Mouse (Mus musculus): ENCODE results near the gene Fam161a. TPM values are rescaled to one million over a fixed set of nuclear protein-coding genes. Genes with fewer than 3 reads are reported as not detected.

The Fam161a gene
- total RNA-seq, 2 experiments from 2014 or later: 4.2 to 6.3 TPM

GRCm38 (mm10) chr11:22989786-22990185 is 17.5 kb upstream of the Fam161a start:
- no peak for DNase-seq (ENCODE audit: extremely low spot score in 1 of 2, low spot score in 1 of 2)

GRCm38 (mm10) chr11:22990393-22991126 is 16.8 kb upstream of the Fam161a start, which contains the start of gene Cct4:
TSS of gene Cct4 (plus strand) at chr11:22990519.
- peak; percentile 86 to 87 for DNase-seq (ENCODE audit: extremely low spot score in 1 of 2, low spot score in 1 of 2)

DNA sequence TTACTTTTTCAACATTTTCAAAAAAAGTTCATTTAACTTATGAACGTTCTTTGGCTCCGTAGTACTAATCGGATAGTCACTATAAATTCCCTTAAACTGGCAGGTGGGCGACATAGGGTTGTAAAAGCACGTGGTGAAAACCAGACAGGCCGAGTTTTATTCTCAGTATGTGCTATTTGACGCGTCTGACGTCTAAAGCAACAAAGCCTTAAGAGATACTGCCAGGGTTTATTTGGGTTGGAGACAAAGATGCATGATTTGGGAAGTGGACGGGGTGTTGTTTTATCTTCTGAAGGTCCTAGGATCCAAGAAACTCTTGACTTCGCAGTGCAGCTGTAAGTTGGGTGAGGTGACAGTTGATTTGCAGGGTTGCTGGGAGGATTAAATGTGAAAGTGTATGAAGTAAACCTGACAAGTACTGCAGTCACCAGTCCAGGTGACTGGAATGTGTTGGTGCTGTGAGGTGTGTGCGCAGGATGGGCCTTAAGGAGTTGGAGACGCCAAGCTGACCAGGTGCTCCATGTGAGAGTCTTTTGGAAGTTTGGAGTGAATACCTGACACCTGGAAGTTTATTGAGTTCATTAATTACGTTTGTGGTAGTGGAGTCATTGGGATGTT is 16.0 kb upstream of the Fam161a start:
- DNase-seq (ENCODE audit: extremely low spot score in 1 of 2, low spot score in 1 of 2): no peak

DNA sequence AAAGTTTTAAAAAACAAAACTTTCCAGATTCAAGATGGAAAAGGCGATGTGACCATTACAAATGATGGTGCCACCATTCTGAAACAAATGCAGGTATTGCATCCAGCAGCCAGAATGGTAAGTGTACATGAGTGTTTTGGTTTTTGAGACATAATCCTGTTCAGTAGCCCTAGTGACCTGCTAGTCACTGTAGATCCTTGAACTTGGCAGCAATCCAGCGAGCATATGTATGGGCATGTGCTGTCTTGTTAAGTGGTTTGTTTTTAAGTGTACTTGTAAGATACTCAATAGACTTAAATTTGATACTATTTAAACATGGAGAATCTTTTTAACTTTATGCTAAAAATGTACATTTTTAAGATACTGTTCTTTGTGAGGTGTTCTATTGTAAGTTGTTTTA is 13.1 kb upstream of the Fam161a start:
- no peak for DNase-seq (ENCODE audit: extremely low spot score in 1 of 2, low spot score in 1 of 2)

- no peak for DNase-seq (ENCODE audit: extremely low spot score in 1 of 2, low spot score in 1 of 2)
These were observed 11.9 kb upstream of the Fam161a start for GRCm38 (mm10) chr11:22995461-22995860.

GRCm38 (mm10) chr11:22998308-22998707 is 9.0 kb upstream of the Fam161a start:
- no peak for DNase-seq (ENCODE audit: extremely low spot score in 1 of 2, low spot score in 1 of 2)

DNA sequence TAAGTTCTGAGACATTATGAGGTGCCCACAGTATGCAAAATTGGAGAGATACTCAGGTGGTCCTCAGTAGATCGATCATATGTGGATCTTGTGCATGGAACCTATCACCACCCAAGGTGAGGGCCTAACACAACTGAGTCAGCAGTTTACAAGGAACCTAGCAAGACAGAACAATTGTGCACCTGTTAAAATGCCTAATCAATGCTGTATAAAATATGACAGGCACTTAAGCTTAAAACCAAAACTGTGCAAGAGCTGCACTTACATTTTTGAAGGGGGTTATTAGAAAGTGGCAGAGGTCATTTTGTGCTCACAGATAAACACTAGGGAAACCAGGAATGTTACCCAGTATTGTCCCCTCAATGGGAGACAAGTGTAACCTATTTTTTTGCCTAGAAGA is 2.1 kb upstream of the Fam161a start:
- DNase-seq (ENCODE audit: extremely low spot score in 1 of 2, low spot score in 1 of 2): no peak

GRCm38 (mm10) chr11:23007166-23007480 is 208 bp upstream of the Fam161a start:
- no peak for DNase-seq (ENCODE audit: extremely low spot score in 1 of 2, low spot score in 1 of 2)

GRCm38 (mm10) chr11:23008181-23008823 is 971 bp downstream of the Fam161a start:
- DNase-seq (ENCODE audit: extremely low spot score in 1 of 2, low spot score in 1 of 2): peak; percentile 59 to 69

DNA sequence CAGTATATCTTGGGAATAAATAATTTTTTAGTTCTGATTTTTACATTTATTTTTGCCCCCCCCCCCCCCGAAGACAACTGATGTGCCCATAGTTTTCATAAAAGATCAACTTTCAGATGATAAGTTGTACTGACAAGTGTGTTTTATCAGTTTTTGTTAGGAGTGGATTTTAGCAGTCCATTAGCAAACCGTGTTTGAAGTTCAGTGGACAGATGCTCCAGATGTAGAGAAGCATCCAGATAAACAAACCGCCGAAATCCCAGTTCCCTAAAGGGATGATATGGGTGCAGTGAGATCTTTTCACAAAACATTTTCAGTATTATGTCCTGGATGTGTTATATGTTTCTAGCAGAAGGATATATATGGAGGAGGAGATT is 1.5 kb downstream of the Fam161a start:
- no peak for DNase-seq (ENCODE audit: extremely low spot score in 1 of 2, low spot score in 1 of 2)

DNA sequence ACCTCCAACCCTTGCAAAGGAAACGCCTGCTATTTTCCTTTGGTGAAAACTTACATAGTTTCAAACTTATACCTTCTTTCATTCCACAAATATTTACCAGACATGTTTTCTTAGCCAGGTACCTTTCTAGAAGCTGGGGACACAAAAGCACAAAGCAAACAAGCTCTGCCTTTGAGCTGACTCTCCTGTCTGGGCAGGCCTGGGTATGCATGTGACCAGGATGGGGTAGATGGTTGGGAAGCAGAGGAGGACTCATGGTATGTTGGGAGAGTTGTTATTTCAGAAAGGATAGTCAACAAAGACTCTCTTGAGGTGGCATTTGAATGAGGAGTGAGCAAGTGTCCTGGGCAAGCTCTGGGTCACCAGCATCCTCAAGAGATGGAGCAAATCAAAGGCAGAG is 5.8 kb downstream of the Fam161a start:
- DNase-seq (ENCODE audit: extremely low spot score in 1 of 2, low spot score in 1 of 2): no peak

GRCm38 (mm10) chr11:23013580-23014294 is 6.4 kb downstream of the Fam161a start:
- DNase-seq (ENCODE audit: extremely low spot score in 1 of 2, low spot score in 1 of 2): no peak

- no peak for DNase-seq (ENCODE audit: extremely low spot score in 1 of 2, low spot score in 1 of 2)
These were observed 7.7 kb downstream of the Fam161a start for GRCm38 (mm10) chr11:23014996-23015395.

DNA sequence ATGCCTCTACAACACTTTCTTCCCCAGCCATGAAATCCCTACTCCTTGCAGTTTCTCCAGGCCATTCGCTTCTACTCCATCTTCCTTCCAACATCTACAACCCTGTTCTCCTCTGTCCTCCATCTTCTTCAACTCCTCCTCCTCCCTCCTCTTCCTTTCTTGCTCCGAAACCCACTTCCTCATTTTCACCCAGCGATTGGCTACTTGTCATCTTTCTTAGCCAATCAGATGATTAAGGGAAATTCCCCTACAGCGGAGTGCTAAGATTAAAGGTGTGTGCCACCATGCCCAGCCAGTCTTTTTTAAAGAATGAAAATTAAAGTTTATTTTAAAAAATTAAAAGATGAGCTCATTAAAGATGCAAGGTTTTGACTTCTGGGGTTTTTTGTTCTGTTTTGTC is 10.6 kb downstream of the Fam161a start:
- no peak for DNase-seq (ENCODE audit: extremely low spot score in 1 of 2, low spot score in 1 of 2)

- DNase-seq (ENCODE audit: extremely low spot score in 1 of 2, low spot score in 1 of 2): no peak
These were observed 12.9 kb downstream of the Fam161a start for GRCm38 (mm10) chr11:23020116-23020770.

- DNase-seq (ENCODE audit: extremely low spot score in 1 of 2, low spot score in 1 of 2): no peak
These were observed 13.5 kb downstream of the Fam161a start for GRCm38 (mm10) chr11:23020841-23021240.

DNA sequence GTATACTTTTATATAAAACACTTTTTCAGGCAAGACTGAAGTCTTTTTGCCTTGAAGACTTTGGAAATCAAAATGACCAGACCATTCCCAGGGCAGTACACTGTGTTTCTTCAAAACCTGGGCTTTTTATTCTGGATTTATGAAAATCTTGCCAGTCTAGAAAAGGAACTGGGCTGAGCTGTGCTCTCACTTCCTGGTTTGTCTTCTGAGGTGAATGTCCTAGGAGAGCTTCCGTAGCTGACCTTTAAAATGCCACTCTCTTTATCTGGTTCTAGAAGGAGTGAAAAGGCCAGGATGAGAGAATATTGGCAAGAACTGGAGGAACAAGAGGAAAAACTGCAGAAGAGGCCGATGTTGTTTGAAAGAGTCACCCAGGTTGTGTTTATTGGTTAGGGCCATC is 15.8 kb downstream of the Fam161a start:
- no peak for DNase-seq (ENCODE audit: extremely low spot score in 1 of 2, low spot score in 1 of 2)

- DNase-seq (ENCODE audit: extremely low spot score in 1 of 2, low spot score in 1 of 2): no peak
These were observed 16.8 kb downstream of the Fam161a start for GRCm38 (mm10) chr11:23024169-23024568.

DNA sequence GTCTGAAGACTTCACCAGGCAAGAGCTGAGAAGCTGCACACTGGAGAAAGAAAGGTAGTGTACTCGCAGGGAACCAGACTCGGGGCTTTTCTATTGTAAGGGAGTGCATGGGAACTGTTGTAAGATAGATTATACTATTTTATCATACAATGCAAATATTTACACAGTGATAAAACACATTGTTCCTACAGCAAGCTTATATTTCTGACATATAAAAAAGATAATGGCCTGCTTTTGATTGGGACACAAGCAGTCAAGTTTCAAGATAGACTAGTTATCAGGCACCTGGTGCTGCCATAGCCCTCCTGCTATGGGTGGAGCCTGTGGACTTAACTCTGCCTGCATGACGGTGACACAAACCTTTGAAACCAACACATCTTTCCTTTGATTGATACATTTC is 21.6 kb downstream of the Fam161a start:
- no peak for DNase-seq (ENCODE audit: extremely low spot score in 1 of 2, low spot score in 1 of 2)

DNA sequence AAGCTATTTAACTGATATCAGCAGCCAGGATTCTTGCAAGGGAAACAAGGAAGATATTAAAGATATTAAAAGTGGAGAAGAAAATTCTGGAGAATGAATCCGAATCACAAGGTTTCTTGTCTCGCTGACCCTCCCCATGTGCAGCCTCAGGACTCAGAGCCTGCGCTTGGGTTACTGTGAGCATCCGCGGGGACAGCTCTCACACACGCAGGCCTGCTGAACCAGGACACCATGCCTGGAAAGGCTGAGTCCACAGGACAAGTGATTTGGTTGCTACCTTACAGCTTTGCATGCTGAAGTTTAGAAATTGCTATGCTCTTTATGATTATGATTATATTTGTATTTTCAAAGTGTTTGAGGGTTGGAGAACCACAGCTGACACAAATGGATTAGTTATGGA is 22.1 kb downstream of the Fam161a start:
- DNase-seq (ENCODE audit: extremely low spot score in 1 of 2, low spot score in 1 of 2): no peak

DNA sequence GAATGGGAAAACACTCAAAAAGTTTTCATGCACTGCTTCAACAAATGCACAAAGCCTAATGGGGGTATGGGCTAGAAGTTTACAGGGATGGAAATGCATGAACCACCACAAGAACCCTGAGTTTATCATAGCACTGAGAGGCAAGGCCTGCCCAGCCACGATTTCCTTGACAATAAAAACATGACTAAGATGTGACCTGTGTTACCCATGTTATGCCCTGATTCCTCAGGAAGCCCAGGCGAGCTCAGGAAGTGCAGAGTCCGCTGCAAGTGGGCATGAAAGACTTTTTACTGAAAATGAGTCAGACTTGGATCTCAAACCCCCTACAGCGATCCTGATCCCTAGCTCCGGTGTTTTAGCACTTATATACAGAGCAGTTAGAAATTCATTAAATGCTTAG is 39.9 kb downstream of the Fam161a start:
- no peak for DNase-seq (ENCODE audit: extremely low spot score in 1 of 2, low spot score in 1 of 2)

Measured in layer of hippocampus, postnatal 25 days (tissue).